Mouse (Mus musculus): ENCODE results near the gene Rec114.

Rec114 gene

GRCm38 (mm10) chr9:58716886-58717285, 26.9 kb downstream of the Rec114 start:
- DNase-seq (ENCODE audit: low spot score in 2 of 2), result no peak

- no peak for DNase-seq (ENCODE audit: low spot score in 2 of 2)
These were observed 33.1 kb downstream of the Rec114 start for GRCm38 (mm10) chr9:58710642-58711041.

GRCm38 (mm10) chr9:58709939-58710338, 33.8 kb downstream of the Rec114 start:
- DNase-seq (ENCODE audit: low spot score in 2 of 2), result peak; percentile 14 to 44

GRCm38 (mm10) chr9:58707796-58708195, 36.0 kb downstream of the Rec114 start:
- DNase-seq (ENCODE audit: low spot score in 2 of 2), result no peak

GRCm38 (mm10) chr9:58706024-58706423, 37.7 kb downstream of the Rec114 start:
- DNase-seq (ENCODE audit: low spot score in 2 of 2), result no peak

DNA sequence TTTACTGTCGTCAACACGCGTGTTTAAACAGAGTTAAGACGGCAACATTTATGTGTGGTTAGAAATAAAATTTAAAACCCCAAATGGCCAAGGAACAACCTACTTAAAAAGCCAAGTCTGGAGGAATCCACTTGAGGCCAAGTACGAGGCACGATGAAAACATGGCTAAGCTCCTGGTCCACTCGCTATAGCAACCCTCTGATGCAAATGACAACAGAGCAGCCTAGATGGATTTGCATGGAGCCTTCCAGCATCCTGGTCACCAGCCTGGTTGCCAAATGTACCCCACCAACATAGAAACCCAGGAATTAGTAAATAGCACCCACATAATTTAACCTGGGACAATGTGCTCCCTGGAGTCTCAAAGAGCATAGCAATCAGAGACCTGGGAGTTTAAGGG, 40.0 kb downstream of the Rec114 start:
- DNase-seq (ENCODE audit: low spot score in 2 of 2), result no peak

- DNase-seq (ENCODE audit: low spot score in 2 of 2), result no peak
These were observed 42.0 kb downstream of the Rec114 start for GRCm38 (mm10) chr9:58701751-58702150.

DNA sequence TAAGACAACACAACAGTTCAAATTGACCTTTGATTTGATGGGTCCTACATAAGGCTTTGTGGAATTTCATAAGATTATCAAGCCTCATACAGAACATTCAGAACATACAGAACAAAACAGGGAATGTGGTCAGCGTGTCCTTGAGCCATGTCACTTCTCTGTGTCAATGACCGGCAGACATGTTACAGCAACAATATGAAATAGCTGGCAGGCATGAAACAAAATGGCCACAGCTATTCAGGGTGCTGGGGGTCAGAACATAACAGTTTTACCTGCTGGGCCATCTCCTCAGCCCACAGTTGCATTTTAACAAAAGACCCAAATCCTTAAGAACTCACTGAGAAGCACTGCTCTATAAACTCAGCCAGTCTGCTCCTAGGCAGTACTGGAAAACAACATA, 45.3 kb downstream of the Rec114 start:
- no peak for DNase-seq (ENCODE audit: low spot score in 2 of 2)

DNA sequence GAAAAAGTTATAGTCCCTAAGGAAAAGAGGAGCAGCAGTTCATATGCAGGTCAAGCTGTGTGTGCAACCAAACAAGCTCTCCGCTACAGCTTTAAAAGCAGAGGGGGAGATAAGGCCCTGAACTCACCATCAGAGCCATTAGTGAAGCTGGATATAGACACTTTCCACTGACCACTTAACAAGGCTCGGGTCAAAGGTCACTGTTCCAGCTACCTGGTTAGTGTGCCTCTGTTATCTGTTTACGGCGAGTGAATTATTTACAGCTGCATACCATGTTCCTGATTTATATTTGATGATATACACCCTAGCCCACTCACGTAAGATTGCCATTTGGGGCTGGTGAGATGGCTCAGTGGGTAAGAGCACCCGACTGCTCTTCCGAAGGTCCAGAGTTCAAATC, 52.3 kb downstream of the Rec114 start:
- no peak for DNase-seq (ENCODE audit: low spot score in 2 of 2)

GRCm38 (mm10) chr9:58690701-58691100, 53.1 kb downstream of the Rec114 start:
- no peak for DNase-seq (ENCODE audit: low spot score in 2 of 2)

GRCm38 (mm10) chr9:58688076-58688475, 55.7 kb downstream of the Rec114 start:
- no peak for DNase-seq (ENCODE audit: low spot score in 2 of 2)

DNA sequence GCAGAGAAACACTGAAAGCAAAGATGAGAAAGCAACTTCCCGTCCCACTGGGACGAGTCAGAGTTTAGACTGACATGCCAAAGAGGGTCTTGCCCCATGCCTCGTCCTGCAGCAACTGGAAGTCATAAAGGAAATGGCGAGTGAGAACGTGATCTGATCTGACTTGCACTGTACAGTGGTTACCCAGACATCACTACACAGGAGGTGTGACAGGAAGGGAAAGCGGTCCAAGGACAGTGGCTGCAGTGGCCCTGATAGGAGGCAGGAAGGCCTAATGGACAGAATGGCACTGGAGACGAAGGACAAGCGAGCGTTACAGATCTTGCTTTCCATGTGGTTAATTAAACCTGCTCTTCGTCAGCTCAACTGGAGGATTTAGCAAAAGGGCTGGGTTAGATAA, 58.5 kb downstream of the Rec114 start:
- DNase-seq (ENCODE audit: low spot score in 2 of 2), result no peak

- DNase-seq (ENCODE audit: low spot score in 2 of 2), result no peak
These were observed 60.4 kb downstream of the Rec114 start for GRCm38 (mm10) chr9:58683372-58683771.

DNA sequence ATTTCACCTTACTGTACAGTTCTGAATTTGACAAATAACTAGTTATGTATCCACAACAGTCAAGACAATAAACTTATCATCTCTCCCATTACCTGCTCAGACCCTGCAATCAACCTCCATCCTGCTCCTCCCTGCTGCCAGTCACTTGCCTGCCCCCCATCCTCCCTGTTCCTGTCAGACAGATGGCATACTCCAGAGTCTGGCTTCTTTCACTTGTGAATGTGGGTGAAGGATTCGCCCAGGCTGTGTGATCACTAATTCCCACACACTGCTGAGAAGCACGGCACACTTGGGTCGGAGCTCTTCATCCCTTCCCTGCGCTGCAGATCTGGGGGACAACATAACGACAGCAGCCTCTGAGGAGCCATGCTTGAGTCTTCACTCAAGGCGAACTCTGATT, 61.7 kb downstream of the Rec114 start:
- no peak for DNase-seq (ENCODE audit: low spot score in 2 of 2)

GRCm38 (mm10) chr9:58681411-58681810, 62.4 kb downstream of the Rec114 start:
- DNase-seq (ENCODE audit: low spot score in 2 of 2), result no peak

DNA sequence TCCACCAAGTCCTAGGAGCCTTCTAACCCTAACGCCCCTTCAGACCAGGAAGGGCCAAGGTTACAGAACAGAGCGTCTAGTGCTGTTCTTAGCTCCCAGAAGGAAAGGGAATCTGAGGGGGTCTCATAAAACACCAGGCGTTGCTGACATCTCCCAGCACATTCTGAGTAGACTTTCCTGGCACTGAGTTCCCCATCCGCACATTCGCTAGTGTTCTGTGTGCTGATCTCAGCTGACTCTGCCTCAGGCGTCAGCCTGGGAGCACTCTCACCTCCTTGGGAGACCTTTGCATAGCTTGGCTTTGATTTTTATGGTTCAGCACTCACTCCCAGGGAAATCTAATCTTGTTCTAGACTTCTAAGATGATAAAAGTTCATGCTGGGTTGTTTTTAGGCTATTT, 68.4 kb downstream of the Rec114 start:
- no peak for DNase-seq (ENCODE audit: low spot score in 2 of 2)

- no peak for DNase-seq (ENCODE audit: low spot score in 2 of 2)
These were observed 69.0 kb downstream of the Rec114 start for GRCm38 (mm10) chr9:58674736-58675135.

DNA sequence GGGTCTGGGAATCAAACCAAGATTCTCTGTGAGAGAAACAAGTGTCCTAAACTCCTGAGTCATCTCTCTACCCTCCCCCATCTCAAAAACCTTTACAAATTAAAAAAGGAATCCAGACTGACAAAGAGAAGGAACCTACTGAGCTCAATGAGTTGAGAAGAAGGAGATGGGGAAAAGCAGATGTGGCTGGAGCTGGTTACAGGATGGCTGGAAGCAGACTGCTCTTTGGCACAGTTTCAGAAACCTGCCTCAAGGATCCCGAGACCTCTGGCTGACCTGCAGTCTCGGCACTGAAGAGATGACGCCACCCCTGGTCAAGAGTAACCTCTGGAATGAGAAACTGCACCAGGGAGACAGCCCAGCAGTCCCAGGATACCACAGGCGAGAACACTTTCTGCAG, 71.3 kb downstream of the Rec114 start:
- DNase-seq (ENCODE audit: low spot score in 2 of 2), result no peak

DNA sequence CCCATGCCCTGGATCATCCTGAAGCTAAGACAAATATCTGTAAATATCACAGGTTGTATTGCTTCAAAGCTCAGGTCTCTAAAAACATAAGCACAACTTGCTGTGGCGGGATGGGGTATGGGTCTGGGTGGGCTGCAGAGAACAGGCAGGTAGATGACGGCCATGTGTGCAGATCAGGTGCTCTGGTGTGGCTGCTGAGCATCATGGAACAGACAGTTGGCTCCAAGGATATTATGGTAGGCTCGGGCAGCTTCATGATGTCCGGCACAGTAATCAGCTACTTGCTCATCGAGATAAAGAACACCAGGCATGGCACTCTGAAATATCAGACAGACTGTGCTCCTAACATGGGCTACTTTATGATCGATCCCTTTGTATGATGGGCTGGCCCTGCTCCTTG, 73.9 kb downstream of the Rec114 start:
- no peak for DNase-seq (ENCODE audit: low spot score in 2 of 2)

GRCm38 (mm10) chr9:58669071-58669470, 74.7 kb downstream of the Rec114 start:
- no peak for DNase-seq (ENCODE audit: low spot score in 2 of 2)

DNA sequence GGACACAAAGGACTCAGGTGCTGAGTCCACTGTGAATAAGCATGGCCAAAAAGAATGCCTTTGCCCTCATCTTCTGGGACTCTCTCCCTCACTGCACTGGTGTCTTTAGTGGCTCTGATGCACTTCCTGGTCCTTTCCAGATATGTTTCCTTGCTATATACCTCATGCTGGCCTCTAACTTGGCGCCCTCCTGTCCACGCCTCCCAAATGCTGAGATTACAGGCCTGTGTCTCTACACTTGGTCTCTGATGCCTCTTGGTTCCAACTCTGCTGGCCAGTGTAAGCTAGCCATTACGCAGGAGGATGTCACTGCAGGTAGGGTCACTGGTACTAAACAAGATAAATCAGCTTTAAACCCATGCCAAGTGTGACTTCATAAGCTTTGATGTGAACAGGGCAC, 75.6 kb downstream of the Rec114 start:
- no peak for DNase-seq (ENCODE audit: low spot score in 2 of 2)

- DNase-seq (ENCODE audit: low spot score in 2 of 2), result no peak
These were observed 76.5 kb downstream of the Rec114 start for GRCm38 (mm10) chr9:58667244-58667643.

GRCm38 (mm10) chr9:58666191-58666590, 77.6 kb downstream of the Rec114 start:
- no peak for DNase-seq (ENCODE audit: low spot score in 2 of 2)

DNA sequence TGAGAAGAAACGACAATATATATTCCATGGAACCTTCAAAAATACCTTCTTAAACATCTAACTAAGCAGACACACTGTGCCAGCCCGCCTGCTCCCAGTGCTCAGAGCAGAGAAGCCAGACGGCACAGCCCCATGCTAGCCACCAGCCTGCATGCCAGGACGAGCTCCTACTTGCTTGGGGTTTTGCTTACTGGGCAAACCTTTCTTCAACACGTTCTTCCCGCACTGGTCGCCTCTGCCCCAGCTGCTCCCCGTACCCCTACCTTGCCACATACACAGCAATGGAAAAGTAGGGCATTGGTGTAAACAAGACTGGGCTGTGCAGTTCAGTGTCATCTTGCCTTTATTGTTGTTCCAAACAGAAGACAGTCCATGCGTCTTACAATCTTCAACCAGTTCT, 78.3 kb downstream of the Rec114 start:
- DNase-seq (ENCODE audit: low spot score in 2 of 2), result no peak

GRCm38 (mm10) chr9:58662791-58663190, 81.0 kb downstream of the Rec114 start:
- DNase-seq (ENCODE audit: low spot score in 2 of 2), result peak; percentile 18 to 29
